Mouse (Mus musculus) erythroblast, embryonic 14.5 days (primary cell): ENCODE measurements around the gene Dlgap5.

Experiments used
- GATA1 ChIP-seq: IDR thresholded peaks from 2 replicates; pipeline ENCODE4 v1.6.1; 2012; ENCODE audit warnings: low read length, inconsistent platforms, mixed read lengths
- TAL1 ChIP-seq: IDR thresholded peaks from 3 replicates; pipeline ENCODE4 v1.6.1; 2012; ENCODE audit warnings: low read length, inconsistent platforms, mixed read lengths

- TF ChIP-seq GATA1 (no peak), TAL1 (no peak)
These were observed 33.6 kb downstream of the Dlgap5 start for GRCm38 (mm10) chr14:47384653-47385052.
